Mouse (Mus musculus) thymus, postnatal 0 days (tissue): ENCODE measurements around the gene Rbm39. TPM values are rescaled to one million over a fixed set of nuclear protein-coding genes. Genes with fewer than 3 reads are reported as not detected.
"Not testable (repeated sequence)": the region's sequence is repeated elsewhere in the genome, so short reads cannot be mapped to it uniquely, and the experiment has no call there.

Experiments
- DNase-seq: peaks from one replicate; pipeline ENCODE4 v3.0.0-alpha.2; 2015; ENCODE audit warnings: low spot score
- polyA plus RNA-seq: library from polyadenylated mRNA; unstranded; fragments of >200 nt; fragmentation: Nextera tagmentation; extraction: Ambion mirVana; gene quantifications from 2 replicates; pipeline ENCODE4 v1.2.1, GENCODE M21; 2015

Rbm39 gene
- polyA plus RNA-seq, 1 experiment from 2014 or later = 898 TPM

DNA sequence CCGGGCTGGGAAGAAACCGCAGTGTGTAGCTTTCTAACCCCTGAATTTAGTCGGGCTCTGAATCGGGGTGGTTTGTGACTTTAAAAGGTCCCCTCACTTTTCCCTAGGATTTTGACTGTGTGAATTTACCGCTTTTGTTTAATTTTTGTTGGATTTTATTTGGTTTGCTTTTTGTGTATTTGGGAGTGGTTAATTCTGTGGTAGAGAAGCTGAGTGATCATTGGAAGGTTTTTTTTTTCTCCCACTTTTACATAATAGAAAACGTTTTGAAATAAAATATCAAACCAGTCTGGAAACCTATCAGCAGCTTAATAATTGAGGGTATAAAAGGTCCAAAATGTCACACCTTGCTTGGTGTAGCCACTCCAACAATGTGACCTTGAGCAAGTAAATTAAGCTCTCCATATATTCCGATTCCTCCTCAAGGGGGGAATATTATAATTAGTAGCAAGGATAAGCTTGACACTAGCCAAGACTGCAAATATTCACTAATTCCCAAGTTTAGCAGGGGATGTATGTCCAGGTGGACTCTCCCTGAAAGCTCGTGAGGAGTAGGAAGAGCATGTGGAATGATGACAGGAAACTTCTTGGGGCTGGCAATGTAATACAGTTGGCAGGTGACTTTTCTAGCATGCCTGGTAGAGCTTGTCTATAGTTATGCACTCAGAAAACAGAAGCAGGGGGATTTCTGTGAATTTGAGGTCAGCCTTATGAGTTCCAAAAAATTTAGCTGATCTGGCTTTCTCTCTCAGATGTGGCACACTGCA is 969 bp upstream of the Rbm39 start:
- no peak for DNase-seq

DNA sequence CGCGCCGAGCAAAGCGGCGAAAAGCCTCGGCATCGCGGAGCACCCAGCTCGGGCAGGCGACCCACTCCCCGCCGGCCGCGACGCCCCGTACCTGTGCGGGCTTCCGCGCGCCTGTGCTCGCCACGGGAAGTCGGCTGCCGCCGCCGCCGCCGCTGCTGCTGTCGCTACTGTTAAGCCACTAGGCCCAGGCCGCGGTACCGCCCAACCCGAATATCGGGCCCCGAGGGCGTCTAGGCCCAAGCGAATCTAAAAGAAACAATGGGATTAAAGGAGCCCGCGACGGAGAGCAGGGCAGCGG is 293 bp downstream of the Rbm39 start:
- no peak for DNase-seq

DNA sequence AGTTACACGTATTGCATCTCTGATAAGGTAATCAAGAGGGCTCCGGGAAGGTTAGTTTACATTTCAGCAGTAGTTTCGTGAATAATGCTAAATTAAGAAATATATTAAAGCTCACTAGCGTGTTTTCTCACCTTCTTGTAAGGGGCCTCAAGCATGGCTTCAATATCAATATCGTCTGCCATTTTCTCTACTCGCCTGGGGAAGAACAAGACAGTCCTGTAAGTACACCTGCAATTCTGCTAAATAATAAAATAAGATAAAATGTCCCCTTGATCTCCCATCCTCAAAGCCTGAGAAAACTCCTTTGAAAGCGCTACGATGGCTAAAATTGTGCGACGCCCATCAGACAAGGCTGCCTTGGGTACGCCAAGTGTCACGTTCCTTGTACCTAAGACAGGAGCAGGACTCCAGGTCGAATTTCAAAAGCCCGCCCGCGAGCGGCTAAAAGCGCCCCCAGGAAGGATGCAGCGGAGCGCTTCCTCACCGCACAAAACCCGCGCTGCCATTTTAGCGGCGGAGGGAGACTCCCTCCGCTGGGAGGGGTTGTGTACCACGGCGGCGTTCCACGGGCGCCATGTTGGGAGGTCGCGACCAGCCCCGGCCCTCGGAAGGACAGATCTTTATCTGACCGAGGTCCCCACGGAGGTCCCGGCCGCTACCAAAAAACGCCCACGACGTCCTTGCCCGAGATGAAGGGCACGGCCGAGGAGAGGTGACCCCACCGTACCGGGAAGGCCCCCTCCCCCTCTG is 817 bp downstream of the Rbm39 start:
- peak; percentile 93 for DNase-seq

DNA sequence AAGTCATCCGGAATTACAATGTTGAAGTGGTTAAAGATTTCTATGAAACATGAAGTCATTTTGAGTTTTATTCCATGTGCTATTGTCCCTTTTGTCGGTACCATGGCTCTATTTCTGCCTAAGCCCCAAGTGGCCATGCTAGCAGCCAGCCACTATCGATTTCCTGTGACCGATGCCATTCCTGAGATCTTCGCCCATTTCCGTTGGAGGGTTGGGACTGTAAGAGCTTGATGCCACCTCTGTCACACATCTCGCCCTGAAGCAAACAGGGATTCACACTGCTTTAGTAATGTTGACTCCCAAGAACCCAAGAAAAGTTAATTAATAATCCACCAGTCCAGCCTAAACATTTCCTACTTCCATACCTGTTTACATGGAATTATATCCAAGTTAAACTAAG is 2.4 kb downstream of the Rbm39 start:
- no peak for DNase-seq

DNA sequence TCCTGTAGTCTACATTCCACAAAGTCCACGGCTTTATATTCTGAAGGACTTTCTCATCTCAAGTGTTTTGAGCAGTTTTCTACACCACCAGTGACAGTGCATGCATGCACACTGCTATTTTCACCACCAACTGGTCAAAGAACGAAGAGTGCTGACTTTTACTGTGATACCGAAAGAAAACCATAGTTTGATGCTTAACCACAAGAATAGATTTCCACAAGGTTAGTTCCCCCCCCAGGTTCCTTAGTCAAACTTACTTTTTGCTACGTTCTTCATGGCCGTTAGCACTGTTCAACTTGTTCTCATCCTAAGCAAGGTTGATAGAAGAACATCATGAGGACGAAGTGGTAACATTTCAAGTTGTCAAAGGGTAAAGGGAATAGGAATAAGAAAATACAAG is 3.0 kb downstream of the Rbm39 start:
- DNase-seq = no peak

DNA sequence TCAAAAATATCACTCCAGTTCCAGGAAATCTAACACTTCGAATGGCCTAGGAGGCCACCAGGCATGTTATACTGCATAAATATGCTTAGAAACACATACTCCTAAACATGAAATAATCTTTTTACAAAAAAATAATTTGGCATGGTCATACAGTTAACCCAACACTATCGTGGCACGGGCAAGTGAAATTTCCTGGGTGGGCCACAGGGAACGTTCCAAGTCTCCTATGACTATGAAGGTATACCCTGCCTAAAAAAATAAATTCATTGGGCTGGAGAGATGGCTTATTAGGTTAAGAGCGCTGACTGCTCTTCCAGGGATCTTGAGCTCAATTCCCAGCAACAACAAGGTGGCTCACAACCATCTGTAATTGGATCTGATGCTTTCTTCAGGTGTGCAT is 13.5 kb downstream of the Rbm39 start:
- no peak for DNase-seq

DNA sequence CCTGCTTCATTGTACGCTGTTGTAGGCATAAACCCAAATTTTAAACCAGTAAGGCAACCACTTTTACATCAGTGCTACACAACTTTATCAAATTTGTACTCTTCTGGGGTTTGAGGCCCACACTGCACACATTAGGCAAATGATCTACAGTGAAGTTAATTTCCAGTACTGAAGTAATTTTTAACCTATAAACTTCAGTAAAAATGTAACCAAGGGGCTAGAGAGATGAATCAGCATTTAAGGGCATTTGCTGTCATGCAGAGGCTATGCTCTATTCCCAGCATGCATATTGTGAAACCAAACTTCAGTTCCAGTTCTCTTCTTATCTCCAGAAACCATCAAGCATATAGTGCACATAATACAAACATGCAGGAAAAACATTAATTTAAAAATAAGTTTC is 14.6 kb downstream of the Rbm39 start:
- DNase-seq = no peak

DNA sequence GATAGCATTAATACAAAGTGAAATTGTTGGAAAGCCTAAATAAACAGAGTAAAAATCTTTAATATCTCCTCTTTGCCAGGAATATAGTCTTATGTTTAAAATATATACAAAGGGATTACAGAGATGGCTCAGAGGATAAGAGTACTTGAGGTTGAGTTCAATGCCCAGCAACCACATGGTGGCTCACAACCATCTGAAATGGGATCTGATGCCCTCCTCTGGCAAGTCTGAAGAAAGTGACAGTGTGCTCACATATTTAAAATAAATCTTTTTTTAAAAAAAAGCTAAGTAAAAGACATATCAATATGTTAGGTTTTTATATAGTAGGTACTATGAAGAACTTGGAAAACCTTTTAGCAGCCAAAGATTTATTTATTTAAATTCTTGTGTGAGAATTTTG is 28.5 kb downstream of the Rbm39 start:
- DNase-seq = no peak

DNA sequence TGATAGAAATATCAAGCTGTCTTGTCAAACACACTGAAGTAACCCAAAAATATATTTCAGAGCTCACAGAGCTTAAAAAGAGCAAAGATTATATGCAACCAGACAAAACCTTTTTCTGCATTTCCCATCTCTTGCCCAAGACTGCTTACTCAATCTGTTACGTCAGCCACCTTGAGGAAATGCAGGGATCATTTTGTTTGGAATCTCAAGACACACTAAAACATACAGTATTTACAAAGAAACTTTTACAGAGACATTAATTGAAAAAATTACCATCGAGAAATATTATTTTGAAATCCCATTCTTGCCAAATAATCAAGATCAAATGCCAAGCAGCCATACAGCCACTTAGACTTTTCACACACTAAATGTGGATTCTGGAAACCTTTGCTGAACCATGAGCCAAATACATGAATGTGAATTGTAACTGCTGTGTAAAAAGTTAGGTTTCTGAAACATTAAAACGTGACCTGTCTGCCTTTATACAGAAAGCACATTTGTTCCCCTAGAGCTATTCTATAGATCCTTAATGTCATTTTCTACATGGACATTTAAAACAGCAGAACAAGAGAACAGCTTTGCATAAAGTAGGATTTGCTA is 32.6 kb downstream of the Rbm39 start:
- no peak for DNase-seq

DNA sequence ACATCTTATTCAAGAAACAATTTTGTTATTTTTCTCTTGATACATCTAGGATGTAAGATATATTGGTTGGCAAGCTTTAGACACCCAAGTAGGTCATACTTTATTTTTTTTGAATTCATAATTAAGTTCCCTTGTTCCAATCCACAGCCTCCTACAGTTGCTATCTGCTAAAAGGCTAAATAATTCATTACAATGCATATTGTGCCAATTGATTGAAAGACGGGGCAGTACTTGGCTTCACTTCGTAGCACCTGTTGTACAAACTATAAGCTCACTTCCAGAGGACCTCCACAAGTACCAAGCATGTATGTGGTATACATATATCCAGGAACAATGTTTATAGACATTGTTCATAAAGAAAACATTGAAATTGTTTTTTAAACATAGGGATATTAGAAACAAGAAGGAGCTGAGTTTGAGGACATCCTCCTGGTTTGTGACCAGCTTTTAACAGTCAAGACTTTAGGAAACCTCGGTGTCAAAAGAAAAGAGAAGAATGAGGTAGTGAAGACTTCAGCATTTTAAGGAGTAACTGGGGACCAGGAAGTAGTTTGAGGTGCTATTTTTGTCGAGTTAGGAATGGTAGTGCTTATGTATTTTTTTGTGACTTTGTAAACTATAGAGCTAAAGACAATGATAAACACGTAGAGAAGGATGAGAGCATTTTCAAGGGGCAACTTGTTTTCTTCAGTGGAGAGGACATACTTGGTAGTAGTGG is 33.6 kb downstream of the Rbm39 start:
- no peak for DNase-seq

DNA sequence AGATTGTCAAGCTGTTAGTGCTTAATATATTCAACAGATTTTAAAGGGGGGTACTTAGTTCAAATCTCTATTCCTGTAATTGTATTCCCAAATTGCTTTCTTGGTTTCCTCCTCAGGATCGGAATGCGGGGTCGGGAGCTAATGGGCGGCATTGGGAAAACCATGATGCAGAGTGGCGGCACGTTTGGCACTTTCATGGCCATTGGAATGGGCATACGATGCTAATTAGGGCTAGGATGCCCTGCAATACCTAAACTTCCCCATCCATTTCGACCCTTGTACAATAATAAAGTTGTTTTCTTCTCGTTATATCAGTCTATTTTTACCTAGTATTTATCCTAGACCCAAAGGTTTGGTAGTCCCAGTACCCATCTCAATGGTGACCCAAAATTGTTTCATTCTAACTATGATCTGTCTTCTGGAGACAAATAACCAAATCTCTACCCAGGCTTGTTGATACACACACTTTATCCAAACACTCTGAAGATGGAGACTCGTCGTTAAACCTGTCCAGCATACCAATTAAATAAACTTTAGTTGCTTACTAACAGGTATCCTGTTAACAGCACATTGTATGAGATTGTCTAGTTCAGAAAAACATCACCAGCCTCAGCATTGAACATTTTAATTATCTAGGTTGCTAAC is 34.4 kb downstream of the Rbm39 start:
- DNase-seq = no peak

DNA sequence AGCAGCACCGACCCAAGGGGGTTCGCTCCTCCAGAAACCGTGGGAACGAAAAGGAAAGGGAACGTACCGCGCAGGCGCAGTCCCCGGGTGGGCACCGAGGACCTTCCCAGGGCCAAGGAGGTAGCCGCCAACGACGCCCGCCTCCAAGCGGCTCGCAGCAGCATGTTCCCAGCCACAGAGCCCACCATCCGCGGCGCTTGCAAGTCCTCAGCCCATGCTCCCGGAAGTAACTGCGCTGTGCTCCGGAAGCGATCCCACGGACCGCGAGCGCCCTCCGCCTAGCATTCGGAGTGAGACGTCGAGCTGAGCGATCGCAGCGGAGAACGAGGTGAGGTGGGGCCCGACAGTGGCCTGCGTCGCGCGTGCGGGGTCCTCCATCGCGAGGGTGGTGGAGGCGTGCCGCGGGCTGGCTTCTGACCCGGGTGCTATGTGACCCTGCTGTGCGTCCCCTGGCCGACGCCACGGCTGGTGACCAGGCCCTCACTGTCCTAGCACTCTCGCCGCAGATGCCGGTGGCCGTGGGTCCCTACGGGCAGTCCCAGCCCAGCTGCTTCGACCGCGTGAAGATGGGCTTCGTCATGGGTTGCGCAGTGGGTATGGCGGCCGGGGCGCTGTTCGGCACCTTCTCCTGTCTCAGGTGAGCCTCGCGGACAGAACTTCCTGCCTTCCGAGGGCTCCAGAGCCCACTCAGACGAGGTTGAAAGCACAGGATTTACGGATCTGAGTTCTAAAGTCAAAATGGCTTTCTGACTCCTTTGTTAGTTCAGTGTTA is 35.9 kb downstream of the Rbm39 start, which contains the start of the genes Romo1 and Nfs1:
Romo1 (plus strand) TSS at position 87 of the 772 bp plus-strand sequence.
Nfs1 (minus strand) TSS at position 234 of the 772 bp plus-strand sequence.
- peak; percentile 96 for DNase-seq

DNA sequence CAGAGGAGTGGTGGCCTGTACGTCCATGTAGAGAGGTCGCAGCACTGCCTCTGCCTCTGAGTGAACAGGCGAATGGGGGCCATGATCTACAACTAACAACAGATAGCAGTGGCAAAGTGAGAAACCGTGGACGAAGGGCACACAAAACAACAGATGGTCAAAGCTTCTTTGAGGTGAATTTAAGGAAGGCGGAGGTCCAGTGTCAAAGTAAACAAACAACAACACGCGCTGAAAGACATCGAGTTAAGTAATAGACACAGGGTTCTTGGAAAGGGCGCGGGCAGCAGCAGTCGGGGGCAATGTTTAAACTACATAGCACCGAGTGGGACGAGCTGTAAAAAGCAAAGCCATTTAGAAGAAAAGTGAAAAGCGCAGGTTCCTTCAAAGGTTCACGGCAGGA is 36.7 kb downstream of the Rbm39 start:
- no peak for DNase-seq

DNA sequence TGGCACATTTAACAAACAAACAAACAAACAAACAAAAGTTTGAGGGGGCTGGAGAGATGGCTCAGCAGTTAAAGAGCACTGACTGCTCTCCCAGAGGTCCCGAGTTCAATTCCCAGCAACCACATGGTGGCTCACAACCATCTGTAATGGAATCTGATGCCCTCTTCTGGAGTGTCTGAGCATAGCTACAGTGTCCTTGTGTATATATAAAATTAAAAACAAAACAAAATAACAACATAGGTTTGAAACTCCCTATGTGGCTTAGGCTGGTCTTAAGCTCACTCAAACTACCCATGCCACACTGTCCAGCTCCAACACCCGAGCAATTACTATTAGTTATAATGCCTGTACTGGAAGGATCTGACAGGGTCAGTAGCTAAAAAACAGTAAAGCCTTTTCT is 37.2 kb downstream of the Rbm39 start:
- DNase-seq = no peak

DNA sequence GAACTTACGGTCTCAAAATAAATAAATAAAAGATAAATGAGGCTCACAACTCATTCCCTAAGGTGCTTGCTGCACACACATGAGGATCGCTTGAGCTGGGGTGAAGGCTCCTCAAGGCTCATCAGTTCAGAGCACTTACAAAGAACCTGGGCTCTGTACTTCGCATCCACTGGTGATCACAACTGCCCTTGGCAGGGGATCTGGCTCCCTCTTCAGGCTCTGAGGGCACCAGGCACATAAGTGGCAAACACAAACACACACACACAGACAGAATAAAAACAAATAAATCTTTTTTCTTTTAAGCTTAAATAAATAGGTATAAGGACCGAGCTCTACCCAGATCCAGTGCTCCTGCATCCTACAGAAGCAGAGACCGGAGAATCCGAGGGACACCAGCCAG is 44.3 kb downstream of the Rbm39 start:
- DNase-seq = peak; percentile 28

DNA sequence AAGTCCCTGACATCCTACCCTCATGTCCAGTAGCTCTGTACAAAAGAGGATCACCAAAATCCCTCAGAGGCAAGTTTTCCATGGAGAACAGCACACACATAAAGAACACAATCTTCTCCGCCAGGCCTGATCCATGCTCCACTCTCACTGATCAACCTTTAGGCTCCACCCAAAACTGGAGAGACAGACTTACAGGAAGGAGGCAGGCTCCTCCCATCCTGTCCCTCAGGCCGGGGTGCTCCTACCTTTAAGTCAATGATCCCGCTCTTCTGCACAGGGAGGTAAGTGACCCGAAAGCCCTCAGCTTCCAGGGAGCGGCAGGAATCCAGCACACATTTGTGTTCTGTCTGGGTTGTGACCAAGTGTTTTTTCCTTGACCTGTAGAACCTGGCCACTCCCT is 45.9 kb downstream of the Rbm39 start:
- no peak for DNase-seq

DNA sequence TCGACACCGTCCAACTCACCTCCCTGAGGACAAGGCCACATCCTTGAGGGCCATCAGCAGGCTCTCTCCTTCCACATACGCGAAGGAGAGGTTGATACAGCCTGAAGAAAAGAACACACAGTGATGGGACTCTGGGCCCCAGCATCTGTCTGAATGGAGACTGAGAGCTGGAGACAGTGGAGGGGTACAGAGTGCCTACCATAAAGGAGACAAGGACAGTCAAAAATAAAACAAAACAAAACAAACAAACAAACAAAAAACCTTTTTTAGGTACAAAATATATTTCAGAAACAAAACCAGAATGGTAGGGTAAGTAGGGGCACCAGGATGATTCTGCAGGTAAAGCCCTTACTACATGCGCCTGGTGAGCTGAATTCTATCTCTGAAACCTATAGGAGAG is 53.0 kb downstream of the Rbm39 start, which contains the start of gene Gm28036:
Gm28036 (minus strand) TSS at position 101 of the 400 bp plus-strand sequence.
- DNase-seq = no peak

DNA sequence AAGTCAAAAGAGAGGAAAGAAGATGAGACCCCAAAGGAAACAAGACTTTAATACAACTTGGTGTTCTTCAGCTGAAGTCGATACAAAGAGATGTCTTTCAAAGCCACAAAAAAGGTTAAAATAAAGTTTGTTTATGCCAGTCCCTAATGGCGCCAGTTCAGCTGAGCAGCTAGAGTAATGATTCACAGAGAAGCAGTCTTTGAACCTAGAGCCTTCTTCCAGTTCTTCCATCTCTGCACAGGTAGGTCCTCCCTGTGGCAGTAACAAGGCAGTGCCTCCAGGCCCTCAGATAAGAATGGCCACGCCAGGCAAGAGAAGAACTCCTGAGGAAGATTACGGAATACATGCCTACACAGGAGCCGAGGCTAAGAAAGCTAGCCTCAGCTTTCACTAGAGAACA is 56.3 kb downstream of the Rbm39 start:
- no peak for DNase-seq

DNA sequence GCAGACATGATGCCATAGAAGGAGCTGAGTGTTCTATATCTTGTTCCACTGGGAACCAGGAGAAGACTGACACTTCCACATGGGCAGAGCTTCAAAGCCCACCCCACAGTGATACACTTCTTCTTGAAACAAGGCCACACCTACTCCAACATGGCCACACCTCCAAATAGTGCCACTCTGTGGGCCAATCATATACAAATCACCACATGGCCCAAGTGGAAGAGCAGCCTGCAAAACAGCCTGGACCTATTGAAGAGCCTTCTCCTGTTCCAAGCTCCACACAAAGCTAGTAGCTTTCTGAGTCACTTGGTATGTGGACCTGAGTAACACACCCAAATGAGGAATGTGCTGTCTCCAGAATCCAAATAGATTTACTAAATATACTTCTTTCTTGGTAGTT is 60.5 kb downstream of the Rbm39 start:
- no peak for DNase-seq

DNA sequence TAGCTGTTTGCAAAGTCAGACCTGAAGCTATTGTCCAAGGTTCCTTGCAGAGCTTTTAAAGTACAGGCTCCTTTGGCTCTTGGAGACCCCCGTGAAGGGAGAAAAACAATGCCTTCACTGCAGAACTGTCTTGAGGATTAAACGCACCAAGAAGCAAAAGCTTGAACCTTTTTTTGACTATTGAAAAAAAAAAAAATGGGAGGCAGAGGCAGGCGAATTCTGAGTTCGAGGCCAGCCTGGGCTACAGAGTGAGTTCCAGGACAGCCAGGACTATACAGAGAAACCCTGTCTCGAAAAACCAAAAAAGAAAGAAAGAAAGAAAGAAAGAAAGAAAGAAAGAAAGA is 68.0 kb downstream of the Rbm39 start:
- not testable (repeated sequence) for DNase-seq
